Comparison of ENCODE assay signal across 8 mouse cellular contexts in genomic region chr11:67588828-67589314, GRCm38 (mm10).
A peak's percentile ranks its signal among the peaks of the same experiment; 100 is the strongest.
DNase-seq lines count a peak whose midpoint lies in the region; ATAC-seq and TF ChIP-seq lines count a peak whose summit lies in the region.

No protein-coding gene starts in this region.

- DNase-seq in kidney, adult 2 months: peak; percentile 58
- DNase-seq in adrenal gland, postnatal 36 days: peak; percentile 75 to 78
- peak; percentile 63 for DNase-seq in gastrocnemius, postnatal 25 days
- peak; percentile 62 for DNase-seq in layer of hippocampus, adult 9-10 months (ENCODE audit: low spot score)
- peak; percentile 71 to 81 for DNase-seq in lung, postnatal 4 days
- peak; percentile 72 for DNase-seq in skeletal muscle tissue, adult 2 months (ENCODE audit: low read depth, low spot score)

- 13% methylated on average over 9 of the region's 9 CpGs for WGBS in kidney, adult 2 months
- WGBS in kidney, embryonic 16.5 days: 21% methylated on average over 9 of the region's 9 CpGs

- H3K36me3 ChIP-seq in kidney, adult 2 months (ENCODE audit: control insufficient read depth, insufficient read depth, low read length): no peaks in the 10 kb centered on the region
- no peaks in the 10 kb centered on the region for H3K36me3 ChIP-seq in kidney, embryonic 16.5 days (ENCODE audit: insufficient read depth, low read length)

- no peaks in the 10 kb centered on the region for H3K27me3 ChIP-seq in kidney, adult 2 months (replicated peaks; ENCODE audit: control insufficient read depth, insufficient read depth, low read length)
- H3K27me3 ChIP-seq in kidney, embryonic 16.5 days (ENCODE audit: insufficient read depth, low read length): no peaks in the 10 kb centered on the region

- H3K27ac ChIP-seq in kidney, adult 2 months (ENCODE audit: insufficient read depth, low read depth, low read length): no peak overlapping the region
- no peak overlapping the region for H3K27ac ChIP-seq in kidney, embryonic 16.5 days (ENCODE audit: low read length)

- H3K9me3 ChIP-seq in kidney, embryonic 16.5 days (ENCODE audit: low read length): no peaks in the 10 kb centered on the region

- H3K4me2 ChIP-seq in kidney, embryonic 16.5 days (replicated peaks; ENCODE audit: low read depth, low read length): no peak overlapping the region

- ATAC-seq in kidney, embryonic 16.5 days (ENCODE audit: low FRiP score, low TSS enrichment): no peak
- no peak for ATAC-seq in inflammation-experienced regulatory T-cells, adult 6 months

- no peak overlapping the region for H3K4me3 ChIP-seq in kidney, adult 2 months (ENCODE audit: insufficient read depth, low read depth, low read length)
- no peak overlapping the region for H3K4me3 ChIP-seq in kidney, embryonic 16.5 days (ENCODE audit: low read length)

- TF ChIP-seq CTCF in kidney, adult 2 months (conservative IDR thresholded peaks at IDR 0.05; ENCODE audit: insufficient read depth, insufficient read length, low read depth, low read length): no peak

- H3K4me1 ChIP-seq in kidney, adult 2 months (ENCODE audit: control insufficient read depth, insufficient read depth, low read length): no peaks in the 10 kb centered on the region
- H3K4me1 ChIP-seq in kidney, embryonic 16.5 days (ENCODE audit: insufficient read depth, low read length): peaks cover 3% of the 10 kb centered on the region; the same call in 1 of the 2 replicates

- no peak for TF ChIP-seq POLR2A in kidney, adult 2 months (IDR thresholded peaks at IDR 0.05; ENCODE audit: low read depth, low read length)

- no peak overlapping the region for H3K9ac ChIP-seq in kidney, embryonic 16.5 days (replicated peaks; ENCODE audit: low read length)
